Mouse (Mus musculus) forebrain, embryonic 16.5 days (tissue): ENCODE results near the gene Tnfrsf9. TPM values are rescaled to one million over a fixed set of nuclear protein-coding genes. Genes with fewer than 3 reads are reported as not detected.
A peak's percentile ranks its signal among the peaks of the same experiment; 100 is the strongest.

ENCODE experiments used
- ATAC-seq: fragments of 200-750 bp; cut with Nextera tagmentation; 2 replicates; pipeline ENCODE4 v1.8.0; 2017; ENCODE audit warnings: mild to moderate bottlenecking, moderate library complexity
- H3K27ac ChIP-seq: fragments of 300-500 bp; sonication (generic); 2 replicates; pipeline ENCODE4 v1.5.1; 2014; ENCODE audit warnings: low read length, control low read depth
- H3K27me3 ChIP-seq: fragments of 300-500 bp; sonication (generic); replicated peaks from 2 replicates; pipeline ENCODE4 v1.6.1; 2014; ENCODE audit warnings: low read length; ENCODE audit not compliant: control insufficient read depth, insufficient read depth
- H3K36me3 ChIP-seq: fragments of 300-500 bp; sonication (generic); 2 replicates; pipeline ENCODE4 v1.6.1; 2014; ENCODE audit not compliant: control insufficient read depth, insufficient read depth
- H3K4me1 ChIP-seq: fragments of 300-500 bp; sonication (generic); replicated peaks from 2 replicates; pipeline ENCODE4 v1.6.1; 2014; ENCODE audit warnings: low read length; ENCODE audit not compliant: control insufficient read depth, insufficient read depth
- H3K4me2 ChIP-seq: fragments of 300-500 bp; sonication (generic); 2 replicates; pipeline ENCODE4 v1.6.1; 2014; ENCODE audit warnings: mild to moderate bottlenecking, low read length, control low read depth
- H3K4me3 ChIP-seq: fragments of 300-500 bp; sonication (generic); replicated peaks from 2 replicates; pipeline ENCODE4 v1.5.1; 2014; ENCODE audit warnings: mild to moderate bottlenecking, low read length, control low read depth
- H3K9ac ChIP-seq: fragments of 300-500 bp; sonication (generic); replicated peaks from 2 replicates; pipeline ENCODE4 v1.6.1; 2014; ENCODE audit warnings: low read depth, low read length, control low read depth
- H3K9me3 ChIP-seq: fragments of 300-500 bp; sonication (generic); 2 replicates; pipeline ENCODE4 v1.6.1; 2016; ENCODE audit warnings: low read length; ENCODE audit not compliant: control insufficient read depth
- WGBS: fragments of 180-500 bp; shearing (Covaris S2); extraction: QIAGEN DNeasy Blood & Tissue Kit; methylation state at CpG from one replicate; pipeline ENCODE4 v1.1.7; 2014; 5-methylcytosine and 5-hydroxymethylcytosine counted together
- polyA plus RNA-seq: library from polyadenylated mRNA; unstranded; fragments of >200 nt; fragmentation: Nextera tagmentation; extraction: Ambion mirVana; gene quantifications from 2 replicates; pipeline ENCODE4 v1.2.1, GENCODE M21; 2015

Gene Tnfrsf9
- polyA plus RNA-seq, 1 experiment from 2014 or later = 0.34 TPM

DNA sequence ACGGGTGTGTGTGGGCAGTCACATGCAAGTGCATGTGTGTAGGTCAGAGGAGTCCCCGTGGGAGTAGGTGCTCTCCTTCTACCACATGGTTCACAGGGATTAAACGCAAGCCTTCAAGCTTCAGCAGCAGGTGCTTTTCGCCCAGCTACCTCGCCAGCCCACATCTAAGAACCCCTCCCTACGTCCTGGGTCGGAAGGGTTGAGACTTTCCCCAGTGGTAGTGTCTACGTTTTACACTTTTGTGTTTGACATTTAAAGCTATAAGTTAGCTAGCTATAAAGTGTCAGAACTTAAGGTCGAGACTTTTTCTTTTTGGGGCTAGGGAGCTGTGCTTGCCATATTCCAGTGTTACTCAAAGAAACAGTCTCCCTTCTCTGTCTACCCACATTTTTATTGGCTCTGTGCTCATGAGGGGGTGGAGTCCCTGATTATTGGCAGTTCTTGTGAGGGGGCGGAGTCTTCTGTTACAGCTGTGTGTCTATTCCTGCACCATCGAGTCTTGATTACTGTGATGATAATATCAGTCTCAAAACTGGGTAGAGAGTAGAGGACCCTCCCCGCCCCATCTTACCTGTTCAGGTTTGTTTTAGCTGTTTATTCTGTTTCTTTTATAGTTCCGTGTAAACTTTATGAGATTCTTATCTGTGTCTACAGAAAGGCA is 25.8 kb downstream of the Tnfrsf9 start:
- no peak overlapping the region for H3K27ac ChIP-seq
- H3K4me3 ChIP-seq = no peak overlapping the region
- H3K36me3 ChIP-seq = no peaks in the 10 kb centered on the region
- WGBS = 63% methylated on average over 13 of the region's 13 CpGs
- no peaks in the 10 kb centered on the region for H3K27me3 ChIP-seq
- H3K9ac ChIP-seq = no peak overlapping the region
- H3K4me2 ChIP-seq = no peak overlapping the region
- H3K4me1 ChIP-seq = no peaks in the 10 kb centered on the region
- ATAC-seq = no peak
- H3K9me3 ChIP-seq = no peaks in the 10 kb centered on the region

DNA sequence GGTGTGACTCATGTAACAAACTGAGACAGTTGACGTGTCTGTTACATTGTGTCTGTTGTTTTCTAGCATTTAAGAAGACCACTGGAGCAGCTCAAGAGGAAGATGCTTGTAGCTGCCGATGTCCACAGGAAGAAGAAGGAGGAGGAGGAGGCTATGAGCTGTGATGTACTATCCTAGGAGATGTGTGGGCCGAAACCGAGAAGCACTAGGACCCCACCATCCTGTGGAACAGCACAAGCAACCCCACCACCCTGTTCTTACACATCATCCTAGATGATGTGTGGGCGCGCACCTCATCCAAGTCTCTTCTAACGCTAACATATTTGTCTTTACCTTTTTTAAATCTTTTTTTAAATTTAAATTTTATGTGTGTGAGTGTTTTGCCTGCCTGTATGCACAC is 30.3 kb downstream of the Tnfrsf9 start:
- no peaks in the 10 kb centered on the region for H3K27me3 ChIP-seq
- no peak overlapping the region for H3K4me3 ChIP-seq
- no peaks in the 10 kb centered on the region for H3K9me3 ChIP-seq
- H3K36me3 ChIP-seq = no peaks in the 10 kb centered on the region
- no peak overlapping the region for H3K9ac ChIP-seq
- ATAC-seq = no peak
- H3K4me1 ChIP-seq = no peaks in the 10 kb centered on the region
- H3K27ac ChIP-seq = no peak overlapping the region
- WGBS = 94% methylated on average over 7 of the region's 7 CpGs
- H3K4me2 ChIP-seq = no peak overlapping the region

DNA sequence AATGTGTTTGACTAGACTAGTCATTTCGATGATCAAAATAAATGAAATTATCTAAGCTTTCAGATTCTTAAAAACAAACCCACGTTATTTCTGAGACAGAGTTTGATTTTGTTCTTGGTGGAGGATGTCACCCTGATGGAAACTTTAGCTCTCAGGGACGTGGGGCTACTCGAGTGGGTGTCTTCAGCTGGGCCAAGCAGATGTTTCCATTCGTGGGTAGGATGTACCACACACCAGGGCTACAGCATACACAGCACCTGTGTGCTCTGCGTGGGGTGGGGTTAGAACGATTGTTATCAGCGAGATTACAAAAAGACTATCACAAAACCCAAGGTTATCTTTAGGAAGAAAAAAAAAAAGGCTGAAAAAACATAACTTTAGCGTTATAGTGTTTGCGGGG is 36.6 kb downstream of the Tnfrsf9 start:
- H3K4me2 ChIP-seq = no peak overlapping the region
- no peaks in the 10 kb centered on the region for H3K9me3 ChIP-seq
- ATAC-seq = no peak
- H3K4me3 ChIP-seq = no peak overlapping the region
- WGBS = 84% methylated on average over 10 of the region's 10 CpGs
- no peaks in the 10 kb centered on the region for H3K27me3 ChIP-seq
- H3K9ac ChIP-seq = no peak overlapping the region
- H3K4me1 ChIP-seq = no peaks in the 10 kb centered on the region
- no peaks in the 10 kb centered on the region for H3K36me3 ChIP-seq
- H3K27ac ChIP-seq = no peak overlapping the region

DNA sequence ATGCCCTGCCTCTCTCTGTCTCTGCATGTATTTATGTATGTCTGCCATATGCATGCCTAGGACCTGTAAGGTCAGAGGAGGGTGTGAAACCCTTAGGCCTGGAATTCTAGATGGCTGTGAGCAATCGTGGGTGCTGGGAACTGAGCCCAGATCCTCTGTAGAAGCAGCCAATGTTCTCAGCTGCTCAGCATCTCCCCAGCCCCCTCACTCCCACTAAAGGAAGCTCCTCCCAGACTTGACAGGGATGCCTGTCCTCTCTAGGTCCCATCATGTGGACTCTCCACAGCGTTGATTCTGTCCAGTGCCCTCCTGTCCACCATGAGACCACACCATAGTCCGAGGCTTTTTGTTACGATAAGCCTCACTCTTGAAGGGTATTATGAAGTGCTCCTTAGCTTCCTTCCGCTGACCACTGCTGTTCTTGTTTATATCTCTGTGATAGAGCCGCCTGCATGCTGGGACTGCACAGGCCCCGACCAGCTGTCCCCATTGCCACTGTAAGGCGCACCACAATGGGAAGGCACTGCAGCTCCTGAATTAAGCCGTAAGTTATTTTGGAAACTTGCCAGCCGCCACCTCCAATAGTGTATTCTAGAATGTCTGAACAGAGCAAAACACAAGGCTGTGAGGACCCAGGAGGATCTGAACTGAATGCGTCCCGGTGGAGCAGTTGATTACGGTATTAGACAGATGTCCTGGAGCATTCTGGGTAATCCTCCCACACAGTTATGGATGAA is 42.2 kb downstream of the Tnfrsf9 start:
- no peaks in the 10 kb centered on the region for H3K36me3 ChIP-seq
- no peaks in the 10 kb centered on the region for H3K27me3 ChIP-seq
- ATAC-seq = peak; percentile 57; the same call in 1 of the 2 replicates
- H3K9ac ChIP-seq = no peak overlapping the region
- H3K9me3 ChIP-seq = no peaks in the 10 kb centered on the region
- H3K27ac ChIP-seq = no peak overlapping the region
- H3K4me3 ChIP-seq = no peak overlapping the region
- WGBS = 34% methylated on average over 13 of the region's 13 CpGs
- peaks cover 5% of the 10 kb centered on the region; the same call in 1 of the 2 replicates for H3K4me1 ChIP-seq
- H3K4me2 ChIP-seq = no peak overlapping the region

DNA sequence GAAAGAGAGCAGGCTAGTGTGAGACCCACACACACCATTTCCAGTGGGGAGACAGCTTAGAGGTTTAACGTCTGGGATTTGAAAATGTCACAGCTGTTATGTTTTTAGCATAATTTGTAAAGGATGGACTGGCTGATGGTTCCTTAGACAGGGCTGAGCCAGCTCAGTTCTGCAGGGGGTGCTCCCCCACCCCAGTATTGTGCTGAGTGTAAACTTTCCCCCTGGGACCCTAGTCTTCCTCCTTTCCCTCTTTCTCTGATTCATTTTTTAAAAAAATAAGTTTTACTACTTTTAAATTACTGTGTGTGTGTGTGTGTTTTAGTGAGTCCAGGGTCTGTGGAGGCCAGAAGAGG is 42.7 kb downstream of the Tnfrsf9 start:
- Histone ChIP-seq H3K36me3 (no peaks in the 10 kb centered on the region), H3K9me3 (no peaks in the 10 kb centered on the region), H3K9ac (no peak overlapping the region), H3K4me2 (no peak overlapping the region), H3K4me1 (peaks cover 5% of the 10 kb centered on the region; the same call in 1 of the 2 replicates), H3K4me3 (no peak overlapping the region), H3K27me3 (no peaks in the 10 kb centered on the region), H3K27ac (no peak overlapping the region)
- ATAC-seq = no peak
- WGBS = 27% methylated on average over 1 of the region's 1 CpGs

DNA sequence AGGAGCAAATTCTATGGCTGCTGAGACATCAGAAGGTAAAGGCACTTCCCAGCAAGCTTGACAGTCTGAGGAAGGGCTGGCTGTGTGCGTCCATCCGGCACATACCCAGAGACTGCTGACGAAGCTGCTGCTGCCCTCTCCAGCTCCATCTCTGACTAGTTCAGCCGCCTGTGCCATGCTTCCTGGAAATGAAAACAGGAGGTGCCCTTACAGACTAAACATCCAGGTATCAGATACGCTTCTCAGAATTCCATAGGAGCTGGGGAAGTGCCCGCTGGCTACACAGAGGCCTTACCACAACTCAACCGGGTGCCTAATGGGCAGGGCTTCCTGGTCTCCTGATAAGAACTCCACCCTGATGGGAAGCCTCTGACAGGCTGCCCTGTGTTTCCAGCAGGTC is 44.2 kb downstream of the Tnfrsf9 start:
- Histone ChIP-seq H3K27ac (no peak overlapping the region), H3K4me1 (peaks cover 5% of the 10 kb centered on the region; the same call in 1 of the 2 replicates), H3K27me3 (no peaks in the 10 kb centered on the region), H3K4me2 (no peak overlapping the region), H3K9ac (no peak overlapping the region), H3K36me3 (no peaks in the 10 kb centered on the region), H3K9me3 (no peaks in the 10 kb centered on the region), H3K4me3 (no peak overlapping the region)
- no peak for ATAC-seq
- 80% methylated on average over 7 of the region's 7 CpGs for WGBS

DNA sequence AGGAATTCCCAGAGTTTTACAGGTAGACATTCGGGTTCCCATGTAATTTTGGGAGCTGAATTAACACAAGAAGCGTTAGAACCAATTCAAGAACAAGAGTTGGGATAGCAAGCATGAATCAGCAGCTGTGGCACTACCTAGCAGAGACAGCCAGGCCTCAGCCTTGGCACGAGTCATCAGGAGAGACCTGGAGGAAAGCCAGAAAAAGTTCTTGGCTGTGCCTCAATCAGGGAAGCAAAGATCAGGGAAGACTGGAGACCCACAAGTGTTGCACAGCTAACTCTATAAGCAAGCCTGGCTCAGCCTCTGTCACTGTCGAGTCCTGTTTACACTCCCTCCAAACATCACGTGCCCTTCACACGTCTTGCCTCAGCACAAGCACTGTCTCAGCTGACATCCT is 47.9 kb downstream of the Tnfrsf9 start:
- 53% methylated on average over 6 of the region's 6 CpGs for WGBS
- Histone ChIP-seq H3K27me3 (no peaks in the 10 kb centered on the region), H3K27ac (no peak overlapping the region), H3K9me3 (no peaks in the 10 kb centered on the region), H3K4me3 (no peak overlapping the region), H3K36me3 (no peaks in the 10 kb centered on the region), H3K4me1 (peaks cover 4% of the 10 kb centered on the region; the same call in 1 of the 2 replicates), H3K9ac (no peak overlapping the region), H3K4me2 (no peak overlapping the region)
- no peak for ATAC-seq

DNA sequence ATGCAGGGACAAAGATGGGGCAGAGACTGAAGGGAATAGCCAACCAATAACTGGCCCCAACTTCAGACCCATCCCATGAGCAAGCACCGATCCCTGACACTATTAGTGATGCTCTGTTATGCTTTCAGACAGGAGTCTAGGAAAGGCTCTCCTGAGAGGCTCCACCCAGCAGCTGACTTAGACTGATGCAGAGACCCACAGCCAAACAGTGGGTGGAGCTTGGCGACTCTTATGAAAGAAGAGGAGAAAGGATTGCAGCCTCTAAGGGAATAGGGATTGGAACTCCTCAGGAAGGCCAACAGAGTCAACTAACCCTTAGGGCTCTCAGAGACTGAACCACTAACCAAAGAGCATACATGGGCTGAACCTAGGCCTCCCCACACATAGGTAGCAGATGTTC is 49.3 kb downstream of the Tnfrsf9 start:
- peaks cover 4% of the 10 kb centered on the region; the same call in 1 of the 2 replicates for H3K4me1 ChIP-seq
- WGBS = 60% methylated on average over 2 of the region's 2 CpGs
- H3K4me3 ChIP-seq = no peak overlapping the region
- H3K36me3 ChIP-seq = no peaks in the 10 kb centered on the region
- H3K9ac ChIP-seq = no peak overlapping the region
- H3K27ac ChIP-seq = no peak overlapping the region
- no peaks in the 10 kb centered on the region for H3K9me3 ChIP-seq
- no peaks in the 10 kb centered on the region for H3K27me3 ChIP-seq
- no peak for ATAC-seq
- no peak overlapping the region for H3K4me2 ChIP-seq

DNA sequence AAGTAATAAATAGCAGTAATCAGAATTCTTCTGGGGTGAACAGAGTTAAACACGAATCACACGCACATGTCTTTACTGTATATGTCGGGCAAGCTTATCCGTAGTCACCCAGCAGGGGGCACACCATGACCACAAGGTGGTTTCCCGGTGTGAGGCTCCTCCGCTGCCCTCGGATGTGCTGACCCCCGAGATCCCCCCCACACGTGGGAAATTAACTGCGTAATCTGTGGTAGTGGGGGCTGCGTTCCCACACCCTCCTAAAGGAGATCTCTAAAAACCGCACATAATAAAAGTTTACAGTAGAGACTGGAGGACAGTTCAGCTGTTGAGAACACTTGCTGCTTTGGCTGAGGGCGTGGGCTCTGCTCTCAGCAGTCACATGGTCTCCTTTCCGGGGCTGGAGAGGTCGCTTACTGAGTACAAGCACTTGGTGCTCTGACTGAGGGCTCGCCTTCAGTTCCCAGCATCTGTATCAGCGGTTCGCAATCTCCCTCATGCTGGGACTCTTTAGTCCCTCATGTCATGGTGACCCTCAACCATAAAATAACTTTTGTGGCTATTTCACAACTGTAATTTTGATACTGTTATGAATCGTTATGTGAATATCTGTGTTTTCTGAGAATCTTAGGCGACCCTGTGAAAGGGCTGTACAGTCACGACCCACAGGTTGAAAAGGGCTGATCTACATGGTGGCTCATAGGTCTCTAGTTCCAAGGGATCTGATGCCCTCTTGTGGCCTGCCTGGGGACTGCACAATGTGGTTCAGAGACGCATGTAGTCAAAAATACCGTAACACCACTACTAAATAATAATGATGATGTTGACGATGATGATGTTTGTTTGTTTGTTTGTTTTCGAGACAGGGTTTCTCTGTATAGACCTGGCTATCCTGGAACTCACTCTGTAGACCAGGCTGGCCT is 50.5 kb downstream of the Tnfrsf9 start:
- Histone ChIP-seq H3K4me3 (no peak overlapping the region), H3K36me3 (no peaks in the 10 kb centered on the region), H3K27ac (no peak overlapping the region), H3K4me2 (0 out of 2 replicates have a peak overlapping the region, but pooled peaks have one; percentile 24), H3K27me3 (no peaks in the 10 kb centered on the region), H3K4me1 (peaks cover 4% of the 10 kb centered on the region; the same call in 1 of the 2 replicates), H3K9me3 (no peaks in the 10 kb centered on the region), H3K9ac (no peak overlapping the region)
- no peak for ATAC-seq
- WGBS = 13% methylated on average over 25 of the region's 25 CpGs
